Mouse (Mus musculus) heart, embryonic 14.5 days (tissue): Measurements from ENCODE around the gene E130114P18Rik. TPM values are rescaled to one million over a fixed set of nuclear protein-coding genes. Genes with fewer than 3 reads are reported as not detected.

ENCODE experiments used
- ATAC-seq: fragments of 200-750 bp; cut with Nextera tagmentation; 2 replicates; pipeline ENCODE4 v1.8.0; 2017; ENCODE audit warnings: low read depth, moderate TSS enrichment; ENCODE audit not compliant: insufficient number of reproducible peaks, insufficient read depth, low FRiP score
- H3K27ac ChIP-seq, 2 experiments: fragments of 200-500 bp in 1 of 2; fragments of 300-500 bp in 1 of 2; sonication (generic) in 1 of 2; replicated peaks in 1 of 2; 2 replicates each; pipeline ENCODE4 v1.5.1; 2012 to 2014; ENCODE audit warnings: low read depth in 2 of 2, low read length in 2 of 2, control low read depth in 1 of 2, mild to moderate bottlenecking in 1 of 2, mixed read lengths in 1 of 2; ENCODE audit not compliant: control insufficient read depth in 1 of 2, insufficient read depth in 1 of 2
- H3K27me3 ChIP-seq: fragments of 300-500 bp; sonication (generic); 2 replicates; pipeline ENCODE4 v1.6.1; 2014; ENCODE audit warnings: mild to moderate bottlenecking, low read length, control low read depth; ENCODE audit not compliant: control insufficient read depth, insufficient read depth
- H3K36me3 ChIP-seq: fragments of 300-500 bp; sonication (generic); 2 replicates; pipeline ENCODE4 v1.6.1; 2014; ENCODE audit warnings: mild to moderate bottlenecking, control low read depth, low read length, mixed read lengths; ENCODE audit not compliant: control insufficient read depth, insufficient read depth
- H3K4me1 ChIP-seq, 2 experiments: fragments of 200-500 bp in 1 of 2; fragments of 300-500 bp in 1 of 2; sonication (generic) in 1 of 2; 2 replicates each; pipeline ENCODE4 v1.6.1; 2012 to 2014; ENCODE audit warnings: low read length in 2 of 2, control low read depth in 1 of 2, mixed read lengths in 1 of 2; ENCODE audit not compliant: control insufficient read depth in 2 of 2, insufficient read depth in 2 of 2
- H3K4me2 ChIP-seq: fragments of 300-500 bp; sonication (generic); 2 replicates; pipeline ENCODE4 v1.6.1; 2014; ENCODE audit warnings: mild to moderate bottlenecking, low read length
- H3K4me3 ChIP-seq, 2 experiments: fragments of 200-500 bp in 1 of 2; fragments of 300-500 bp in 1 of 2; sonication (generic) in 1 of 2; 2 replicates each; pipeline ENCODE4 v1.5.1; 2012 to 2014; ENCODE audit warnings: low read length in 2 of 2, mild to moderate bottlenecking in 2 of 2, control low read depth in 1 of 2, low read depth in 1 of 2, moderate library complexity in 1 of 2; ENCODE audit not compliant: control insufficient read depth in 1 of 2, insufficient read depth in 1 of 2
- H3K9ac ChIP-seq: fragments of 300-500 bp; sonication (generic); 2 replicates; pipeline ENCODE4 v1.6.1; 2014; ENCODE audit warnings: mild to moderate bottlenecking, low read length
- H3K9me3 ChIP-seq: fragments of 300-500 bp; sonication (generic); 2 replicates; pipeline ENCODE4 v1.6.1; 2016; ENCODE audit warnings: low read length, control low read depth; ENCODE audit not compliant: control insufficient read depth
- WGBS: fragments of 180-500 bp; shearing (Covaris S2); extraction: QIAGEN DNeasy Blood & Tissue Kit; methylation state at CpG from one replicate; pipeline ENCODE4 v1.1.7; 2014; 5-methylcytosine and 5-hydroxymethylcytosine counted together
- polyA plus RNA-seq: library from polyadenylated mRNA; unstranded; fragments of >200 nt; fragmentation: Nextera tagmentation; extraction: Ambion mirVana; gene quantifications from 2 replicates; pipeline ENCODE4 v1.2.1, GENCODE M21; 2014

The E130114P18Rik gene
- polyA plus RNA-seq, 1 experiment from 2014 or later = 0.59 TPM

DNA sequence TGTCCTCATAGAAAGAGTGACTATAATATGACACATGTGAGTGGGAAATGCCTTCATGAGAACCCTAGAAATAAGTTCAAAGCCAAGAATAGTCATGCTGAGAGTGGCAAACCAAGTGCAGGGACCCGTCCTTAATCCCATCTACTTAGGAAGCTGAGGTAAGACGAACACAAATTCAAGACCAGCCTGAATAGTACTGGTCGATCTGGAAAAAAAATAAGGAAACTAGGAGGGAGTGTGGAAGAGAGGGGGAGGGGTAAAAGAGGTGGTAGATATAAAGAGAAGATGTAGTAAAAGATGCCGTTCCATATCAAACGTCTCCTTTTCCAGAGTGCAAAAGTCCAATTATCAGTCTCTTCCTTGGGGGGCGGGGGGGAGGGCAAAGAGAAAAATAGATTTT, 213.7 kb downstream of the E130114P18Rik start:
- Histone ChIP-seq H3K27me3 (no peaks in the 10 kb centered on the region), H3K4me1 (no peaks in the 10 kb centered on the region), H3K4me2 (no peak overlapping the region), H3K9ac (no peak overlapping the region), H3K9me3 (no peaks in the 10 kb centered on the region), H3K4me3 (no peak overlapping the region), H3K27ac (no peak overlapping the region), H3K36me3 (no peaks in the 10 kb centered on the region)
- 69% methylated on average over 6 of the region's 6 CpGs for WGBS
- no peak for ATAC-seq

DNA sequence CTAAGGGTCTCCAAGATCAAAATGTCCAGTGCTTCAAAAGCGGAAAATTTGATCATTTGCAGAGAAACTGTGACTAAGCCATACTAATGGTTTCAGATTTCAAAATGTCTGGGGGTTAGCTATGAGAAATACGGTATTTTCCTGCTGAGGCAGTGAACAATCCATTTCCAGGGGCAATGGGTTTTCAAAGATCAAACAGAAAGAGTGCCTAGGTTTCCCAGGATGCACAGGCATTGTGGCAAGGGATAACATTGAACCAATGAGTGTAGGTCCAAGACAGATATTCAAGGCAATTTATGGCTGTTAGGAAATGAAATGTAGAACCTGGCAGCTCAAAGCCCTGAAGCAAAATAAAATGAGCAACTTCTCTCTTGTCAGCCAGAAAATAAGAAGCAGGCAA, 220.3 kb downstream of the E130114P18Rik start:
- no peaks in the 10 kb centered on the region for H3K27me3 ChIP-seq
- H3K9me3 ChIP-seq = no peaks in the 10 kb centered on the region
- H3K36me3 ChIP-seq = no peaks in the 10 kb centered on the region
- WGBS = 83% methylated on average over 2 of the region's 2 CpGs
- H3K4me2 ChIP-seq = no peak overlapping the region
- ATAC-seq = no peak
- no peak overlapping the region for H3K4me3 ChIP-seq
- H3K9ac ChIP-seq = no peak overlapping the region
- H3K27ac ChIP-seq = no peak overlapping the region
- H3K4me1 ChIP-seq = no peaks in the 10 kb centered on the region

DNA sequence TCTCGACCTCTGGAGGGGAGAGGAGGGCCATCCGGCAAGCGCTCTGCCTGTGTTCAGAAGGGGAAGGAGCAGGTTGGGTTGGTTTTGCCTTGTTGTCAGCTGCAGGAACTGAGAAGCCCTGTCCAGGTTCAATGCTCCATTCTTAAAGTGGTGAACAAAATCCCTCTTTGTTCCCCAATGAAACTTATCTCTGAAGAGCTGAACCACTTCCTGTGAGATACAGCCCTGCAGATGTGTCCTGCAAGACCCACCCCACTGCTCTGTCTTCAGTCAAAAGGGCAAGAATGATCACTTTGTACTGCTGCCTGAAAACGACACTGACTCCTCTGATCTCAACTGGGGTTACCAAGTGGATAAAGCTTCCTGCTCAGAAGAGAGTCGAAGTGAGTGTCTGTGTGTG, 233.9 kb downstream of the E130114P18Rik start:
- no peak for ATAC-seq
- Histone ChIP-seq H3K4me2 (no peak overlapping the region), H3K9me3 (no peaks in the 10 kb centered on the region), H3K4me1 (peaks cover 2 to 5% of the 10 kb centered on the region in 2 experiments; a peak in 1 of 4 replicates), H3K4me3 (no peak overlapping the region), H3K36me3 (no peaks in the 10 kb centered on the region), H3K27me3 (no peaks in the 10 kb centered on the region), H3K27ac (no peak overlapping the region), H3K9ac (no peak overlapping the region)
- WGBS = 22% methylated on average over 5 of the region's 5 CpGs

DNA sequence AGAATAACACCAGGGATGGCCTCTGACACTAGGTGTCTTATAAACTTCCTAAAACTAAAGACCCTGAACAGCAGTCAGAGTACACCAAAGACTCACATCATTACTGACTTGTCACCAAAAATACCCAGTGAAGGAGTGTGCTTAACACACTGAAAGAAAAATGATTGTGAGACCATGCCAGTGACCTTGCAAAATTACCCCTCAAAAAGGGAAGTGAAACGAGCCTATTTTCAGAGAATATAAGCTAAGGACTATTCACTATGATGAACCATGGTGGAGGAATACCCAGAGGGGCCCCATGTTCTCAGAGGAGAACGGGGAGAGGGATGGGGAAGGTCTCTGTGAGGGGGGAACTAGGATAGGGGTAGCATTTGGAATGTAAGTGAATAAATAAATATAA, 245.8 kb downstream of the E130114P18Rik start:
- WGBS = 59% methylated on average over 2 of the region's 2 CpGs
- Histone ChIP-seq H3K9ac (no peak overlapping the region), H3K36me3 (no peaks in the 10 kb centered on the region), H3K27ac (no peak overlapping the region), H3K4me2 (no peak overlapping the region), H3K4me3 (no peak overlapping the region), H3K27me3 (no peaks in the 10 kb centered on the region), H3K4me1 (no peaks in the 10 kb centered on the region), H3K9me3 (no peaks in the 10 kb centered on the region)
- no peak for ATAC-seq

DNA sequence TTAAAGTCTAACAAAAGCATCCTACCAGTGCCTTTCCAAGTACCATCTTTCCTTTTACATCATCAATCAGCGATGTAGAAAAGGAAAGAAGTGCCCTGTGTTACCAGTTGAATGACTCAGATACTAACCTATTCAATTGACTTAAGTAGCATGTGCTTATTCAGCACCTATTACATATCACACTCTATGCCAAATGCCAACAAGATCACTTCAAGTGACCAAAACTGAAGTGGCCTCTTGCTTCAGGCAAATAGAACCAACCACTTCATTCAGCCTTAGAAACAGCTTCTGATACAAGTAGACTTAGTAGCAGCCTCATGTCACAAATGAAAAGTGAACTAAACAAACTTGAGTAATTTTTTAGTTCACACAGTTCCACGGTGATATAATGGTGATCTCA, 249.4 kb downstream of the E130114P18Rik start:
- H3K9ac ChIP-seq = no peak overlapping the region
- H3K27me3 ChIP-seq = no peaks in the 10 kb centered on the region
- 79% methylated on average over 2 of the region's 2 CpGs for WGBS
- no peak overlapping the region for H3K4me2 ChIP-seq
- no peaks in the 10 kb centered on the region for H3K9me3 ChIP-seq
- no peaks in the 10 kb centered on the region for H3K4me1 ChIP-seq
- H3K4me3 ChIP-seq = no peak overlapping the region
- H3K27ac ChIP-seq = no peak overlapping the region
- ATAC-seq = no peak
- no peaks in the 10 kb centered on the region for H3K36me3 ChIP-seq

Other genes starting within 250 kb of the E130114P18Rik start
- gene Nfia, start 5.3 kb downstream of the E130114P18Rik start, polyA plus RNA-seq = 50.9 and 54.3 TPM in 2 replicates